Mouse (Mus musculus) ES-E14 (cell line): ENCODE data around the gene Kctd13. TPM values are rescaled to one million over a fixed set of nuclear protein-coding genes. Genes with fewer than 3 reads are reported as not detected.

ENCODE experiments used
- DNase-seq: peaks from one replicate; pipeline ENCODE4 v3.0.0-alpha.2; 2013; ENCODE audit warnings: low read depth, low spot score
- H3K27ac ChIP-seq: 2 replicates; pipeline ENCODE4 v1.5.1; 2012; ENCODE audit warnings: low read depth, mild to moderate bottlenecking, low read length, moderate library complexity, mixed read lengths; ENCODE audit not compliant: poor library complexity, insufficient read depth, severe bottlenecking
- H3K36me3 ChIP-seq: 2 replicates; pipeline ENCODE4 v1.6.1; 2012; ENCODE audit warnings: mild to moderate bottlenecking, low read length, moderate library complexity, mixed read lengths; ENCODE audit not compliant: control insufficient read depth, poor library complexity, insufficient read depth, severe bottlenecking
- H3K4me1 ChIP-seq, 2 experiments: fragments of 150-350 bp in 1 of 2; sonication (generic) in 1 of 2; 2 replicates each; pipeline ENCODE4 v1.6.1; 2012; ENCODE audit warnings: low read length in 2 of 2, mild to moderate bottlenecking in 1 of 2, mixed read lengths in 1 of 2; ENCODE audit not compliant: control insufficient read depth in 2 of 2, insufficient read depth in 2 of 2, poor library complexity in 1 of 2
- H3K4me3 ChIP-seq, 2 experiments: fragments of 150-350 bp in 1 of 2; sonication (generic) in 1 of 2; 2 replicates each; pipeline ENCODE4 v1.5.1; 2012; ENCODE audit warnings: low read length in 2 of 2, low read depth in 1 of 2, mild to moderate bottlenecking in 1 of 2, mixed read lengths in 1 of 2; ENCODE audit not compliant: insufficient read depth in 1 of 2, poor library complexity in 1 of 2, severe bottlenecking in 1 of 2
- H3K9ac ChIP-seq: 2 replicates; pipeline ENCODE4 v1.6.1; 2012; ENCODE audit warnings: low read depth, mild to moderate bottlenecking, low read length, mixed read lengths; ENCODE audit not compliant: poor library complexity, insufficient read depth, severe bottlenecking
- H3K9me3 ChIP-seq: fragments of 150-350 bp; sonication (generic); 2 replicates; pipeline ENCODE4 v1.6.1; 2012; ENCODE audit warnings: low read depth, mild to moderate bottlenecking, low read length; ENCODE audit not compliant: control insufficient read depth, insufficient read depth
- CHD2 ChIP-seq: IDR thresholded peaks from 2 replicates; pipeline ENCODE4 v1.6.1; 2014; ENCODE audit warnings: mild to moderate bottlenecking, low read depth, low read length, inconsistent platforms
- HCFC1 ChIP-seq: IDR thresholded peaks from 2 replicates; pipeline ENCODE4 v1.6.1; 2012; ENCODE audit warnings: low read length, inconsistent platforms, borderline replicate concordance; ENCODE audit not compliant: insufficient read depth
- MAFK ChIP-seq: IDR thresholded peaks from 2 replicates; pipeline ENCODE4 v1.6.1; 2014; ENCODE audit warnings: mild to moderate bottlenecking, low read depth, low read length, inconsistent platforms; ENCODE audit not compliant: insufficient read depth
- ZC3H11A ChIP-seq: IDR thresholded peaks from 2 replicates; pipeline ENCODE4 v1.6.1; 2012; ENCODE audit warnings: low read depth, mild to moderate bottlenecking, inconsistent platforms, low read length, borderline replicate concordance
- ZNF384 ChIP-seq: IDR thresholded peaks from 2 replicates; pipeline ENCODE4 v1.6.1; 2012; ENCODE audit warnings: low read depth, low read length, inconsistent platforms
- in situ Hi-C, 2 experiments: fragments of 600-800 bp; cut with MboI; formaldehyde crosslinking; loops; one replicate each; pipeline ENCODE4 v1.15.1; 2025; ENCODE audit warnings: low sequenced_read_pairs in 2 of 2, inconsistent platforms in 1 of 2; ENCODE audit not compliant: unreplicated experiment in 2 of 2
- total RNA-seq: library from RNA; depleted of rRNA; stranded (reverse); fragments of 300-350 nt; gene quantifications from 2 replicates; pipeline ENCODE4 v1.2.3, GENCODE M21; 2012

Kctd13 gene
- total RNA-seq, 1 experiment, result 13.2 TPM

DNA sequence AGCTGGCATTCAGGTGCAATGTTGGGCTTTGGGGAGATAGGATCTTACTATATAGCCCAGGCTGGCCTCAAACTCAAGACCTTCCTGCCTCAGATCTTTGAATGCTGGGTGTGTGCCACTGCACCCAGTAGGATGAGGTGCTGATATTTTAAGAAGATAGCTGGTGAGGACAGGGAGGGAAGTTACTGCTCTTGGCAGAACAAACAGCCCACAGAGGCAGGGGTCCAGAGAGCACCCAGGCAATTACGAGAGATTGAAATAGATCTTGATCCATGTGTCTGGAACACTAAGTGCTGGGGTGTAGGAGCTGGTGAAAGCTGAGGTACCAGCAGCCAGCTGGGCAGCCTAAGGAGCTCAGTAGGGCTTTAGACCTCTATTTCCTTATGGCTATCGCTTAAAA, 52.9 kb downstream of the Kctd13 start:
- TF ChIP-seq CHD2 (no peak), HCFC1 (no peak), ZC3H11A (no peak), ZNF384 (no peak), MAFK (no peak)
- H3K27ac ChIP-seq, result no peak overlapping the region
- in situ Hi-C loops, result no loop called here
- no peaks in the 10 kb centered on the region for H3K9me3 ChIP-seq
- DNase-seq, result no peak
- peaks cover 23% of the 10 kb centered on the region for H3K36me3 ChIP-seq
- peaks cover 0 to 6% of the 10 kb centered on the region in 2 experiments; a peak in 2 of 4 replicates for H3K4me1 ChIP-seq
- H3K4me3 ChIP-seq, result no peak overlapping the region
- no peak overlapping the region for H3K9ac ChIP-seq

DNA sequence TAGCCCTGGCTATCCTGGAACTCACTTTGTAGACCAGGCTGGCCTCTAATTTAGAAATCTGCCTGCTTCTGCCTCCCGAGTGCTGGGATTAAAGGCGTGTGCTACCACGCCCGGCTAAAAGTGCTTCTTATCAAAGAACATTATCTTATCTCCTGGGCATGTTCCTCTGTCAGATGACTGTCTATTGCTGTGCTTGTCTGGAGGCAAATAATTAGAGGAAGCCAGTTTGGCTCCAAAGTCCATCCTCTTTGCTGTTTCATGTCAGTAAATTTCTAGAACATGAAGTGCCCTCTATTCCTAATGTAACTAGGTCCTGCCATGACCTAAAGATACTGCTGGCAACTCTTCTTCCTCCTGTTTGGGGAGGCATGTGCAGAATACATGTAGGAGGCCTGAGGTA, 53.4 kb downstream of the Kctd13 start:
- Histone ChIP-seq H3K4me3 (no peak overlapping the region), H3K4me1 (peaks cover 0 to 6% of the 10 kb centered on the region in 2 experiments; a peak in 2 of 4 replicates), H3K36me3 (peaks cover 23% of the 10 kb centered on the region), H3K9me3 (no peaks in the 10 kb centered on the region), H3K27ac (no peak overlapping the region), H3K9ac (no peak overlapping the region)
- DNase-seq, result no peak
- in situ Hi-C loops, result no loop called here
- TF ChIP-seq CHD2, result no peak
- no peak for TF ChIP-seq MAFK
- TF ChIP-seq ZNF384, result no peak
- no peak for TF ChIP-seq HCFC1
- no peak for TF ChIP-seq ZC3H11A

DNA sequence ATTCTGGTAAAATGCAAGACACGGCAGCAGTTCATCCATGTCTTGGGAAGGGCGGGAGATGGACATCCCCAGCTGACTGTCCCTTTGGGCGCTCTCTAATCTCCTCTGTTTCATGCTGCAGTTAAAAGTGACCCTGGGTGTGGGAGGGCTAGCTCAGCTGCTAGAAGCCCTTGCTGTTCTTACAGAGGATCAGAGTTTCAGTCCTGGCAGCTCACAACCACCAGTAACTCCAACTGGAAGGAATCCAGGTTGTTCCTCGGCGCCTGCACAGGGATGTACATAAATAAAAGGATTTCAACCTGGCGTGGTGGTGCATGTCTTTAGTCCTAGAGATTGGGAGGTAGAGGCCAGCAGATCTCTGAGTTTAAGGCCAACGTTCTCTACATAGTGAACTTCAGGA, 54.4 kb downstream of the Kctd13 start:
- Histone ChIP-seq H3K4me3 (no peak overlapping the region), H3K27ac (no peak overlapping the region), H3K9ac (no peak overlapping the region), H3K4me1 (peaks cover 0 to 5% of the 10 kb centered on the region in 2 experiments; a peak in 2 of 4 replicates), H3K9me3 (no peaks in the 10 kb centered on the region), H3K36me3 (peaks cover 21% of the 10 kb centered on the region)
- no peak for TF ChIP-seq ZNF384
- TF ChIP-seq ZC3H11A, result no peak
- TF ChIP-seq CHD2, result no peak
- TF ChIP-seq MAFK, result no peak
- no peak for TF ChIP-seq HCFC1
- in situ Hi-C loops, result no loop called here
- no peak for DNase-seq

DNA sequence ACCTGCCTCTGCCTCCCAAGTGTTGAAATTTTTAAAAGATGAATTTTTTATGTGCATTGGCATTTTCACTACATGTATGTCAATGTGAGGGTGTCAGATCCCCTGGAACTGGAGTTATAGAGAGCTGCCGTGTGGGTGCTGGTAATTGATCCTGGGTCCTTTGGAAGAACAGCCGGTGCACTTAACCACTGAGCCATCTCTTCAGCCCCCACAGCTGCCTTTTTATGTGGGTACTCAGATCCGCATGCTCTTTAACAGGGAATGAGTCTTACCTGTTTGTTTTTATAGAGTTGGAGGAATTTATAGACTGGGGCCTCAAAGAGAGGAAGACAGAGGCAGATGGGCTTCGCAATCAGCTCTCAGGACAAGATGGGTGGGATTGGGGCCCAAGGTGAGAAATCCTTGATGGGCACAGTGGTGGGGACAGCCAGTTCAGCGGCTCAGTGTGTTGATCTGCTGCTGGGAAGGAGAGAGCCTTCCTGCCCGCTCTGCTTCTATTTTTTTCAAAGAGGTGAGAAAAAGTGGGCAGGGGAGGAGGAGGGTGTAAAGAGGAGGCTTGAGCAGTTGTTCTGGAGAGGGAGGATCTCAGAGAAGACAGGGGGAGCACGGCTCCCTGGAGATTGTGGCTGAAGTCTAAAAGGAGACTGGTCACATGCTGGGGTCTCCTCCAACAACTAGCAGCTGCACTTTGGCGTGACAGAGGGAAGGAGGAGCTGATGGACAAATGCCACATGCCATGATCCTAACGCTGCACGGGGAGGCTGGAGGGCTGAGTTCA, 56.2 kb downstream of the Kctd13 start:
- in situ Hi-C loops, result no loop called here
- Histone ChIP-seq H3K9ac (no peak overlapping the region), H3K36me3 (peaks cover 4% of the 10 kb centered on the region; the same call in 1 of the 2 replicates), H3K4me1 (peaks cover 1 to 2% of the 10 kb centered on the region in 2 experiments; a peak in 1 of 4 replicates), H3K4me3 (no peak overlapping the region), H3K9me3 (no peaks in the 10 kb centered on the region), H3K27ac (no peak overlapping the region)
- TF ChIP-seq ZNF384, result no peak
- no peak for TF ChIP-seq MAFK
- TF ChIP-seq ZC3H11A, result no peak
- no peak for TF ChIP-seq CHD2
- TF ChIP-seq HCFC1, result no peak
- no peak for DNase-seq

DNA sequence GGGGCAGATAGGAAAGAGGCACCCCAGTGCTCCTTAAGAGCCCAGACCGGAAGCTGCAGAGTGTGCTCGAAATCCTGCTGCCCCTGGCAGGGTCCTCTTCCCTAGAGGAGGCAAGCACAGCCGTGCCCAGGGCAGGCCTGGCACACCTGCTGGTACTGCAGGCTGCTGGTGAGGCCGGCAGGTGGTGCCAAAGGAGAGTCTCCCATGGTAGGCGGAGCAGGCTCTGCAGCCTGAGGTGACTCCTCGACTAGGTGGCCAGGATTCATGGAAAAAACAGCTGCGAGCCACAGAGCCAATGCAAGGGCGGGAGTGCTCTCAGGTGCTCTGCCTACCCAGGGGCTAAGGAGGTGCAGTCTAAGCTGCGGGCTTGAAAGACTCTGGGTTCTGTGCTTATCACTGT, 57.6 kb downstream of the Kctd13 start:
- Histone ChIP-seq H3K4me3 (no peak overlapping the region), H3K9me3 (no peaks in the 10 kb centered on the region), H3K27ac (no peak overlapping the region), H3K4me1 (peaks cover 1 to 2% of the 10 kb centered on the region in 2 experiments; a peak in 1 of 4 replicates), H3K36me3 (no peaks in the 10 kb centered on the region), H3K9ac (no peak overlapping the region; the same call in 1 of the 2 replicates)
- in situ Hi-C loops, result no loop called here
- TF ChIP-seq MAFK (no peak), HCFC1 (no peak), ZNF384 (no peak), ZC3H11A (no peak), CHD2 (no peak)
- DNase-seq, result no peak
